Mouse (Mus musculus): ENCODE data around the gene Wrnip1.

The Wrnip1 gene

GRCm38 (mm10) chr13:32801693-32802221 is at the start of gene Wrnip1:
Gene Wrnip1, plus strand, starts transcription at chr13:32802038.
- peak; percentile 98 for DNase-seq (ENCODE audit: low spot score)

DNA sequence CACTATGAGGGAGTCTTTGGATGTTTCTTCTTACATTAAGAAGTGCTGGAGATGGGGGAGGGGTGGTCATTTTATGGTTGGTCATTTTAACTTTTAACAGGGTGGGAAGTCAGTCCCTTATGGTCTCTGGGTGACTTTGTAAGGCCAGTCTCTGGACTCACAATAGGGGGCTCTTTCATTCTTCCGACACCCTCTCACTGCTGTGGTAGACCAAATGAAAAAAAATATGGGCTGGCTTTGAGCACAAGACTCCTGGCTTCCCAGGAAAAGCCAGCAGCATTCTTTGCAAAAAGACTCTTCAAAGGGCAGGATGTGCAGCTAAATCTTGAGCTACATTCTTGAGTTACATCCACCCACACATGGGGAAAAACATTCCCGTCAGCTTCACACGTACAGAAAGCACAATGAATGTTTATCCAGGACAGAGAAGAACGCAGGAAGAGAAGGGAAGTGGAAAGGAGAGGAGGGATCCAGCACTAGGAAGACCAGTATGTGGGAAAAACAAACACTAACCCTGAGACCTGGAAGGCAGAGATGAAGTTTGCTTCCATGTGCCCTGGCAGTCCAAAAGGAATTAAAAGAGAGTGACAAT is 49.7 kb upstream of the Wrnip1 start:
- no peak for DNase-seq (ENCODE audit: low spot score)

DNA sequence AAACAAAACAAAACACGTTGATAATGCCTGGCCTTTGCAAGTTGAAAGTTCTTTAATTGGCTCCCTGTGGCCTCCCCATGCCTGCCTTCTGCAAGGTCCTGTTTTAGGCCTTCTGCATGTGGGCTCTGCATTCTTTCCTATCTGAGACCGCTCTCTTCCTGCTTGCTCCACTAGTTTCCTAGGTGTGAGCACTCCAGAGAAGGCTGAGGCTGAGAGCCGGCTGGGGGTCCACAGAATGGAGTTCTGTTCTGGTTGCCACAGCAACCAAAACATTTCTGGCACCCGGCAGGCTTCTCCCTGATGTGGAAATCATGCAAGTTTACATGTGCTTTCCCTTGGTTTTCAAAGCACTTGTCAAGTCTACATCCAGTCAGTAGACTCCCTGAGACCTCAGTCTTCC is 42.8 kb upstream of the Wrnip1 start:
- no peak for DNase-seq (ENCODE audit: low spot score)

DNA sequence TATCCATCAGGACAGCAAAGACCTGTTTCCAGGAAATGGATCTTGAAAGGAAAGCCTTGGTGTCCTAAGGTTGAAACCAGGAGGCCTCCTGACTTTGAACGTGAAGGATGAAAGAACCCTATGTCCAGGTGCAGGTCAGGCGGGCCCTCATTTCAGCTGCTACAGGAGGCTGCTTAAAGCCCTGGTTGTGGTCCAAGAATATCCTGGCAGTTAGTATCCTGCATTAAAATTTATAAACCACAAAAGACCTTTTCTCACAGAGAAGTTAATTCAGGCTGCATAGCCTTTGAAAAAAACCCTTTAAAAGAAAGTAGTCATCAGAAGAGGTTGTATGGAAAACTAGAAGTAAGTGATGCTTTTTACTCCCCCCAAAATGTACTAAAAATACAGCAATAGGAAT is 41.0 kb upstream of the Wrnip1 start:
- no peak for DNase-seq (ENCODE audit: low spot score)

DNA sequence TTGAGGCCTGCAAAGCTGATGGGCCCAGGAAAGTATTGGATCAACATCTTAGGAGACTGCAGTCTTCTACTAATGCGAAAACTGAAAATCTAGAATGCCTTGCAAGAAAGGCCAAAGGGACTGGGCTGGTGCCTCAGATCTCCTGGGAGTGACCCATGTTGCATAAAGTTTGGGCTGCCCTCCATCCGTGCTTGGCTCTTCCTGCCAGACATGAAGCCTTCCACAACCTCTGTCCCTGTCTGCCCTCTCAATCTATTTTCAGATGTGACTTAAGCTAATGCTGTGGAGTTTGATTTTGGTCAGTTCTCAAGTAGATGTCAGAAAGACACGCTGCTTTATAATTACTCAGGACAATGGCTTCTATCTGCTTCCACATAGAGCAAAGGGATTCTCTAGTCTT is 38.7 kb upstream of the Wrnip1 start:
- no peak for DNase-seq (ENCODE audit: low spot score)

DNA sequence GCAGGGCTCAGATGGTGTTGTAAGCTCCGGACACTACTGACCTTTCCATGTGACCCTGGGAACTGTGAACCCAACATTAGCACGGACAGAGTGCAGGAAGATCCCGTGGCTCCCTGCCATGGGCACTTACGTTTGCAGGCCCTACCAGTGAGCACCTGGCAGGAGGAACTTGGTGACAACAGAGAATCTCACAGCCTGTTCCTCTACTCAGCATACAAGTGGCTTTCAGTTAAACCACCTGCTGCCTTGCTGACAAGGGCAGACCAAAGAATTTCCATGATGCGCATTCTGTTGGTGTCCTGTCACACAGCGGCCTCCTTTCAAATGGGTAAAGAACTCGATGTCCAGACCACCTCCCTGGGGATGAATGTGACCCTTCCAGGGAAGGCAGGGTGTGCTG is 37.4 kb upstream of the Wrnip1 start:
- no peak for DNase-seq (ENCODE audit: low spot score)

- DNase-seq (ENCODE audit: low spot score): peak; percentile 20
These were observed 33.7 kb upstream of the Wrnip1 start for GRCm38 (mm10) chr13:32768104-32768503.

GRCm38 (mm10) chr13:32769960-32770359 is 31.9 kb upstream of the Wrnip1 start:
- no peak for DNase-seq (ENCODE audit: low spot score)

GRCm38 (mm10) chr13:32775889-32776288 is 25.9 kb upstream of the Wrnip1 start:
- DNase-seq (ENCODE audit: low spot score): no peak

GRCm38 (mm10) chr13:32776350-32776749 is 25.5 kb upstream of the Wrnip1 start:
- DNase-seq (ENCODE audit: low spot score): no peak

- DNase-seq (ENCODE audit: low spot score): no peak
These were observed 23.0 kb upstream of the Wrnip1 start for GRCm38 (mm10) chr13:32778861-32779260.

- DNase-seq (ENCODE audit: low spot score): no peak
These were observed 18.8 kb upstream of the Wrnip1 start for GRCm38 (mm10) chr13:32783055-32783454.

- no peak for DNase-seq (ENCODE audit: low spot score)
These were observed 18.0 kb upstream of the Wrnip1 start, which contains the start of gene Mylk4 for GRCm38 (mm10) chr13:32783816-32784215. Gene Mylk4, minus strand, starts transcription at chr13:32783954.

DNA sequence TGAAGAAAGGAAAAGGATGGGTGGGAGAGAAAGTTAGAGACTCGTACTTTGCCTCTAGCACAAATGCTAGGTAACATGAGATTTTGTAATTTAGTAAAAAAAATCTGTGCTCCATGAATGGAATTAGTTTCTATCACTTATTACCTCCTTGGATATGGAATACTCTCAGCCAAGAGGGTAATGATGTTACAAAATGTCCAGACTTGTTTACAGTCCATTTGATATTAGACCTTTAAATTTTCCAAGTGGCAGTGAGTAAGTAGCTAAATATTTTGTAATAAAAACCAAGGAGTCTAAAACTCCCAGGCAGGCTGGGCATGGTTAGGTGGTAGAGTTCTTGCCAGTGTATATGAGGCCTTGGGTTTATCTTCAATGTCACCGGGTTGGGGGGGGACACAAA is 14.3 kb upstream of the Wrnip1 start:
- DNase-seq (ENCODE audit: low spot score): no peak

DNA sequence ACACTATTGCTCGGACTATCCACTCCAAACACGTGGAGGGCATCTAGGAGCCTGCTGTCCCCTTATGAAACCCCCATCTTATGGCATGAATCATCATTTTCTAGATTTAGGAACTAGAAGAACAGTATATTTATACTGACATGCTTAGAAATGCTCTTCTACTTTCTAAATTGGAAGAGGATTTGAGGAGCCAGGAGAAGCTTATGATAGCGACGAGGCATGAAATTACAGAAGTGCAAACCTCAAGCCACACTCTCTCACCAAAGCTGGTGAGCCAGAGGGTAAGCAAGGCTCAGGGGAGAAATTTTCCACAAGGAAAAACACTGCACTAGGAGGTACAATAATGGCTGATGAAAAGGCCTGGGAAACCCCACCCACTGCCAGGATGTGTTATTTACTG is 12.1 kb upstream of the Wrnip1 start:
- no peak for DNase-seq (ENCODE audit: low spot score)

GRCm38 (mm10) chr13:32794619-32795018 is 7.2 kb upstream of the Wrnip1 start:
- DNase-seq (ENCODE audit: low spot score): no peak

DNA sequence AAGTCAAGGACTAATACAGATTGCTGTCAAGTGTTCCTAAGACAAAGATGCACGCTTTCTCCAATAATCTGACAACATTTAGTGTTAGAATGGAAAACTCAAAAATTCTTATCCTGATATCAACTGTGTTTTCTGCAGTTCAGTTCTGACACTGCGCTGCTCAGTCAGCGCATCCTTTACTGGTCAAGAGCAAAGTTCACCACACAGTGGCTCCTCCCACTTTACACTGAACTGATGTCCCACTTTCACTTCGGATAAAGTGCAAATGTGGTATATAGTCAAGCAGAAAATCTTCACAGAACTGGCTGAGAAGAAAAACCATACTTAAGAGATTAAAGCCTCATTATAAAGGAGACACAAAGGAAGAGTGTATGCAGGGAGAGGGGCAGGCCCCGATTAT is 6.7 kb upstream of the Wrnip1 start:
- no peak for DNase-seq (ENCODE audit: low spot score)

- DNase-seq (ENCODE audit: low spot score): no peak
These were observed 4.8 kb upstream of the Wrnip1 start for GRCm38 (mm10) chr13:32797085-32797484.

GRCm38 (mm10) chr13:32799131-32799530 is 2.7 kb upstream of the Wrnip1 start:
- no peak for DNase-seq (ENCODE audit: low spot score)

DNA sequence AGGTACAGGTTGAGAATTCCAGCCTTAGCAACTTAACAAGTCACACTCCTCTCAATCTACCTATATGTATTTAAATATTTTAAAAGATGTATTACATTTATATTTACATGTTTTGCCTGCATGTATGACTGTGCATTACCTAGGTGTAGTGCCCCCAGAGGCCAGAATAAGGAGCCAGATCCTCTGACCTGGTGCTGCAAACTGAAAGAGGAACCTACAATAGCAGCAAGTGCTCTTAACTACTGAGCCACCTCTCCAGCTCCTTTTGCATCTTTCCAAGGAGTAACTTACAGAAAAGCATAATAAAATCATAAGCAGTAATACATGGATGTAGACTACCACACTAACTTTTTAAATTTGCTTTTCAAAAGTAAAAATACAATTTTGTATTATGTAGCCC is 979 bp upstream of the Wrnip1 start:
- no peak for DNase-seq (ENCODE audit: low spot score)

DNA sequence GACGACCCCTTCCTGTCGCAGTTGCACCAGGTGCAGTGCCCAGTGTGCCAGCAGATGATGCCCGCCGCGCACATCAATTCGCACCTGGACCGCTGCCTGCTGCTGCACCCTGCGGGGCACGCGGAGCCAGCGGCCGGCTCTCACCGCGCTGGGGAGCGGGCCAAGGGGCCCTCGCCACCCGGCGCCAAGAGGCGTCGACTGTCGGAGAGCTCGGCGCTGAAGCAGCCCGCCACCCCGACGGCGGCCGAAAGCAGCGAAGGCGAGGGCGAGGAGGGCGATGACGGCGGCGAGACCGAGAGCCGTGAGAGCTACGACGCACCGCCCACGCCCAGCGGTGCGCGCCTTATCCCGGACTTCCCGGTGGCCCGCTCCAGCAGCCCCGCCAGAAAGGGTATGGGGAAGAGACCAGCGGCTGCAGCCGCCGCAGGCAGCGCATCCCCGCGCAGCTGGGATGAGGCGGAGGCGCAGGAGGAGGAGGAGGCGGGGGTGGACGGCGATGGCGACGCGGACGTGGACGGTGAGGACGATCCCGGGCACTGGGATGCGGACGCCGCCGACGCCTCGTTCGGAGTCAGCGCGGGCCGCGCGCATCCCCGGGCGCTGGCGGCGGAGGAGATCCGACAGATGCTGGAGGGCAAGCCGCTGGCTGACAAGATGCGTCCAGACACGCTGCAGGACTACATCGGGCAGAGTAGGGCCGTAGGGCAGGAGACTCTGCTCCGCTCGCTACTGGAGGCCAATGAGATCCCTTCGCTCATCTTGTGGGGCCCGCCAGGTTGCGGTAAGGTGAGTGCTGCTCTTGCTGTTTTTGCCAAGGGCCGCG is 632 bp downstream of the Wrnip1 start, which contains the start of gene D930007J09Rik:
TSS of gene D930007J09Rik (minus strand) at position 591 of the 823 bp plus-strand sequence.
- DNase-seq (ENCODE audit: low spot score): peak; percentile 58

DNA sequence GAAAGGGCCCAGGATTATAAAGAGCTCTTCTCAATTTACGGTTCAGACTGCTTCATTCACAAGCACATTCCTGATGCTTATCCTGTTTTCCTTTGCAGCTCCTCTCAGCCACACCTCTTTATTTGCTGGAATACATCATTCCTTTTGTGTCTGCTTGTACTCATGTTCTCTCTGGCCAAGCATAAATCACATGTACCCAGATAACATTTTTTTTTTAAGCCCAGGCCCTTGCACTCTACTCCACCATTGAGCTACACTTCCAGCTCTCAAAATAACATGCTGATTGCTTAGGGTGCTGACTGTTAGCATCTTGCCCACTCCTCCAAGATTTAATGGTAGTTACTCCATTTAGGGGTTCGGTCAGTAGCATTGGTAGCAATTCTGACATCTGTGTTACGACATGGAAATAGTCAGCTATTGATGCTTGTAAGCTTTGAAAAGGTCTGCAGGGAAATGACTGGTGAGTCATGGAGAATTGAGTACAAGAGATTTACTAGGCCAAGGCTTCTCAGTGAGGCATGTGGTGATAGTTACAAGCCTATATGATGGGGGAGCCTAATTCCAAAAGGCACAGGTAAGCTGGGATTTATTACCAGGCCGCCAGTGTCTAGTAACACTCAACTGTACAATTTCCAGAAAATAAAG is 2.0 kb downstream of the Wrnip1 start:
- no peak for DNase-seq (ENCODE audit: low spot score)

DNA sequence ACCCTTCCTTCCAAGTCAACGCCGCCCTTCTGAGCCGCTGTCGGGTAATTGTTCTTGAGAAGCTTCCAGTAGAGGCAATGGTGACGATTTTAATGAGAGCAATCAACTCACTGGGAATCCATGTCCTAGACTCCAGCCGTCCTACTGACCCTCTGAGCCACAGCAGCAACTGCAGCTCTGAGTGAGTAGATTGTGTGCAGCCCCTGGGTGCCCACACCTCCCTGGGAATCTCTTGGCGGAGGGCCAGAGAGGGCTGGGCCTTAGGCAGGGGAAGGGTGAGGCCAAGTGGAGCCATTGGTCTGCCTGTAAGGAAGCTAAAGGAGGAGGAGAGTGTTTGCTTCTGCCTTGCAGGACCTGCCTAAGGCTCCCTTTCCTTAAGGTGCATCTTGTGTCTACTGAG is 5.0 kb downstream of the Wrnip1 start:
- DNase-seq (ENCODE audit: low spot score): no peak

All from yolk sac, embryonic 10.5 days (tissue).